Mouse (Mus musculus) urinary bladder, adult 2 months (tissue): ENCODE results near the gene Masp1. TPM values are rescaled to one million over a fixed set of nuclear protein-coding genes. Genes with fewer than 3 reads are reported as not detected.

ENCODE experiments used
- DNase-seq: peaks from one replicate; pipeline ENCODE4 v3.0.0; 2022; ENCODE audit warnings: low spot score
- polyA plus RNA-seq: library from polyadenylated mRNA; depleted of rRNA; stranded (reverse); fragments of >200 nt; gene quantifications from 2 replicates; pipeline ENCODE4 v1.2.3, GENCODE M21; 2012; rRNA removed

The Masp1 gene
- polyA plus RNA-seq, 1 experiment, result 2.3 TPM

- DNase-seq, result no peak
Measured at GRCm38 (mm10) chr16:23401959-23402358, 118.7 kb downstream of the Masp1 start.

GRCm38 (mm10) chr16:23401463-23401862 is 119.2 kb downstream of the Masp1 start:
- no peak for DNase-seq

Other genes with a start within 250 kb of the Masp1 start
- gene Rtp1, start 91.7 kb downstream of the Masp1 start, polyA plus RNA-seq, result 0.01 TPM in 2 replicates
- gene Rtp4, start 524 bp downstream of the Masp1 start, polyA plus RNA-seq, result 20.3 and 24.0 TPM in 2 replicates